Mouse (Mus musculus): ENCODE results near the gene F7.
"Not testable (repeated sequence)": the region's sequence is repeated elsewhere in the genome, so short reads cannot be mapped to it uniquely, and the experiment has no call there.

The F7 gene

DNA sequence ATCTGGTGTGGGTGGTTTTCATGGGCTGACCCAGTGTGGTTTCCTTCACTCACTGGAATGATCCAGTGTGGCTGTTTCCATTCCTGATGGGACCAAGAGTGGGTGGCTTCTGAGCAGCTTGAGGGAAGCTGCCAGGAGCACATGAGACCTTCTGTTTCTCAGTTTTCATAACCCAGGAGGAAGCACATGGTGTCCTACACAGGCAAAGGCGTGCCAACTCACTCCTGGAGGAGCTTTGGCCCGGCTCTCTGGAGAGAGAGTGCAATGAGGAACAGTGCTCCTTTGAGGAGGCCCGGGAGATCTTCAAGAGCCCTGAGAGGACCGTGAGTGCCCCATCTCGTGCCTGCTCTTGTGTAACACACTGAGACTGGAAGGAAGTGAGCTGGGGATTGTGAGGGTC is 2.6 kb downstream of the F7 start:
- no peak for DNase-seq (ENCODE audit: low spot score)

DNA sequence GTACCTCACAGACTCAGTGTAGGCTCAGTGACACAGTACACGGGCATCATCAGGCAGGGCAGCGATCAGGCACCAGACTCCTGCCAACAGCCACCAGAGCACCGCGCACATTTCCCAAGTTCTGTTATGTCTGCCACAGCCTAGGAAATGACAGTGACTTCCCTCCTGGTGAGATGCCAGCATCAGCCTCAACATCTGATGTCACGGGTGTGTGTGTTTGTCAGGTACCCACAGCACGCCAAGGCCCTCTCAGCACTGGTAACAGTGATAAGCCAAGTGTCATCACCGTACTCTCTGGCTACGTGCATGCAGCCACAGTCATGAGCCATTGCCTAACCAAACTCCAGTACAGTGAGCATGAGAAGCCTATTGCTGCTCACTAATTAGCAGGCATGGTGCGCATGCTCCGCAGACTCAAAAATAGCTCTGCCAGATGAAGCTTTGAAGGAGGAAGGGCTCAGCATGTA is 10.5 kb downstream of the F7 start:
- no peak for DNase-seq (ENCODE audit: low spot score)

DNA sequence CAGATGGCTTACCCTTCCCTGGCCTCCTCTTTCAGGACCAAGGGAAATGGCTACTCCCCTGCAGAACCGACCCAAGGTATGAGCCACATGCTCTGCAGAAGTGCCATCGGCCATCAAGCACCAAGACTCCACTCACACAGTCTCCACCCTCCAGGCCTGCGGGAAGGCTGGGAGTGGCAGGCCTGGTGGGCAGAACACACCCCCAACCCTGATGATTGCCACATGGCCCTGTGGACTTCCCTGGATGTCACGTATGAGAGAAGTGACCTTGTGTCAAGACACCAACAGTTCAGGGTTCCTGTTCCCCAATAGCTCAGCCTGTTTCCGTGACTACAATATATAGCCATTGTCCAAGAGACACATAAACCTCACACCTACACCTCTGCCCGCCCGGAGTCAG is 11.2 kb downstream of the F7 start, which contains the start of gene F10:
F10 (plus strand) TSS at position 294 of the 400 bp plus-strand sequence.
- DNase-seq (ENCODE audit: low spot score): no peak

DNA sequence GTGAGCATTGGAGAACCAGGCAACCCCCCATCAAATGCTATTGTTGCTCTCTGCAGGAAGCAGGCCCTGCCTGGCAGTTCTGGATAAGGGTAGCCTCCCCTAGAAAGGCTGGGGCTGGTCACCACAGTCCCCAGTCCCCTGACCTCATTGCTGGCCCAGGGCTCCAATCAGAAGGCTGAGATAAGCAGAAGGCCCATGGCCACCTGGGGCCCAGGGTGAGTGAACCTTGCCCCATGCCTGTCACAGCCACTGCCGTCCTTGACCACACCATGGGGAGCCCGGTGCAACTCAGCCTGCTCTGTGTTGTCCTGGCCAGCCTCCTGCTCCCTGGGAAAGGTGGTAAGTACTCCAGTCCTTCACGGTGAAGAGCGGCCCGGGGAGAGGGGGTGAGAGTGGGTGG is 11.7 kb downstream of the F7 start:
- DNase-seq (ENCODE audit: low spot score): no peak

DNA sequence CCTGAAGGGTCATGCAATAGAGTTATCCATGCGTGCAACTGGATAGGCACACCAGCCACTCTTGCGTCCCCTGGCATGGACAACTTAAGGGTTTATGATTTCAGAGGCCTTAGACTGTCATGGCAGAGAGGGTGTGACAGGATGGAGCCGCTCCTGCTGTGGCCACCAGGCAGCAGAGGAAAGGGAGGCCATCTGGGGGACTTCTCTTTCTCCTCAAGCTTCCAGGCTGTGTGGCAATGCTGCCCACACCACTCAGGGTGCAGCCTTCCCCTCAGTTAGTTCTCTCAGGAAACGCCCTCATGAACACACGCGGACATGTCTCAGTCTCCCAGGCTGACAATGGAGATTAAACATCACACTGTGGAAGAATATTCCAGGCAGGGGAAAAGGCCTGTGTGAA is 13.2 kb downstream of the F7 start:
- DNase-seq (ENCODE audit: low spot score): no peak

DNA sequence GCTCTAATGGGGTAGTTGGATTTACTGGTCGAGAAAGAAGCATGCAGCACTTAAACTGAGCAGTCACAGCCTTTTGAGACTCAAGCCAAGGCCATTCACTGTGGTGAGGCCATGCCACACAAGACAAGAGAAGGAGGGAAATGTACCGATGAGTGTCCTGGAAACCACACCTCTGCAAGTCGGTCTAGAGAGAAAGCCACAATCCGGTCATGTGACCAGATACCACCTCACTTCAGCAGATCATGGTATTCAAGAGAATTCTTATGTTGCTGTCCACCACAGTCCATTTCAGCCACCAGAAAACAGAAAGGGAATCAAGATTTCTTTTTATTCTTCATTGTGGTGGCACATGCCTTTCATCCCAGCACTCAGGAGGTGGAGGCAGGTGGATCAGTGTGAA is 15.6 kb downstream of the F7 start:
- DNase-seq (ENCODE audit: low spot score): no peak

DNA sequence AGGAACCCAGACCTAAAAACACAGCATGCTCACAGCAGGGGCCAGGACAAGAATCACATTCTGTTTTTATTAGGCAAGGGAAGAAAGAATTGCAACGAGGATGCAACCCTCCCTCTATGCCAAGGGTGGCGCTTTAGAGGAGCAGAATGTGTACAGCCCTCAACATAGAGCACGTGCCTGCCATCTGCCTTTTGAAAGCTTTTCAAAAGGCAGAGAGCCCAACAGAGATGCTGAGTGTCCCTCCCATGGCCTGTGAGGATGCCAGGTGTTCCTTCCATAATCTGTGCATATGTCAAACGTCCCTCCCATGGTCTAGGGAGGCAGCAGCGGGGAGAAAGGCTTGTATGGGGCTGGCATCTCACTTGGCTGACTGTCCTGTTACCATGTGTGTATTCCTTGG is 21.8 kb downstream of the F7 start:
- DNase-seq (ENCODE audit: low spot score): no peak

DNA sequence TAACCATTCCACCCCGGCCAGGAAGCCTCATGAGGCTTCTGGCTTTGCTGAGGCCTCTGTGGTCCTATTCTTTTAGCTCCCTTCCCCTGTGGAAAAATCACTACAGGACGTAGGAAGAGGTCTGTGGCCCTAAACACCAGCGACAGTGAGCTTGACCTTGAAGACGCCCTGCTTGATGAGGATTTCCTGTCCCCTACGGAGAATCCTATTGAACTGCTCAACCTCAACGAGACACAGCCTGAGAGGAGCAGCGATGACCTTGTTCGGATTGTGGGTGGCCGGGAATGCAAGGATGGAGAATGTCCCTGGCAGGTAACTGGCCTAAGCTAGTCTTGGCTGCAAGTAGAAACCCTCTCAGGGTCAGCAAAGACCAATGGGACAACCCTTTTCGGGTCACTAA is 24.7 kb downstream of the F7 start:
- DNase-seq (ENCODE audit: low spot score): no peak

DNA sequence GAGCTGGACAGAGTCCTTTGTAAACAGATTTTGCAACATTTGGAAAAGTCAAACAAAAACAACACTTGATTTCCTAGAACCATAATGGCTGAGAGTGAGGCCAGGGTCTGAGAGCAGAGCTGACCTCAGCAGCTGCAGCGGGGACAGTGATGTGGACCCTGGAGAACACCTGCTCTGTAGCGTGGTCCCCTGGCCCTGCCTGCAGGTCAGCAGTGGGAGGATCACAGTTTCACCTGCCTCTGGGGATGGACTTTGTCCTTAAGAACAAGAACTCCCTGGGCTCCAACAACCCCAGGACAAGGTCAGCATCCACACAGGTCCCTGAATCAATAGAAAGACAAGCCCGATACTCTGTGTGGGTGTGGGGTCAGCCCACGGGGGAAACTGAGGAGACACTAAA is 31.5 kb downstream of the F7 start:
- DNase-seq (ENCODE audit: low spot score): no peak

DNA sequence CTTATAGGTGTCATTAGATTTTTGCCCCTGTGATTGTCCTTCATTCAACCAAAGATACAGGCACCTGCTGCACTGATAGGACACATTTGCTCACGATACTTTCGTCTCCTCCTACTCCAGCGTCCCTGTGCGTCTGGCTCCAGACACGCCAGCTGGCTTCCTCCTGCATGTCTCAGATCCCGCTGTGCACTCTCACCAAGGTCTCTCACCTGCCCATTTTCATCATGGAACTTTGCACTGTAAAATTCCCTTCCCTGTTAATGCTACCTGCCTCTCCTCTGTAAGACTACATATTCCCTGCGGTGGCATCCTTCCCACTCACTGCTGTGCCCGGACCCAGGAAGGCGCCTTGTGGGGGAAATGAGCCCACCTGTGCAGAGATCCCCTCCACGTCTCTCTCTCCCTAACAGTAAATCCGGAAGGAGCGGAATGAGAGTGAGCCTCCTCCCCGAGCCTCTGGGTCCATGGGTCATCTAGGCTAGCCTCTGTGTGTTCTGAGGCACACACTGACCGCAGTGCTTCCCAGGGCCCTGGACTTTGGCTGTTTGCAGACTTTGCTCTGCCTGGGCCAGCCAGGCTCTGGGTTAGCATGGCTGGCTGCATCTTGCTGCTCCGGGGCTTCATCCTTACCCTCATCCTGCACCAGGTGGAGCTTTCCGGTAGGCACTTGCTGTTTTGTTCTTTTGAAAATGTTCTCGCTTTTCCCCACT is 34.8 kb downstream of the F7 start, which contains the start of gene Proz:
Proz (plus strand) TSS at position 474 of the 710 bp plus-strand sequence.
- no peak for DNase-seq (ENCODE audit: low spot score)

DNA sequence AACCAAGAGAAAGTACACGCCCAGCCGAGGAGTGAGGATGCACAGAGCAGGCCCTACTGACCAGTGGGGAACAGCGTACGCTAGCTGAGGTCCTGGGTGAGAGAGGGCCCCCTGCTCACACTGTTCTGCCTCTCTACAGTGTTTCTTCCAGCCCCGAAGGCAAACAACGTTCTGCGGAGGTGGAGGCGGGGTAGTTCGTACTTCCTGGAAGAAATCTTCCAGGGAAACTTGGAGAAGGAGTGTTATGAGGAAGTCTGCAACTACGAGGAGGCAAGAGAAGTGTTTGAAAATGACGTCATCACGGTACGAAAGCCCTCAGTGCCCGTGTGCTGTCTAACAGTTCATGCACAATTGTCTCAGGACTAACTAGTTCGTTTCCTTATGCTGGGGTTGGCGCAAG is 37.3 kb downstream of the F7 start:
- no peak for DNase-seq (ENCODE audit: low spot score)

DNA sequence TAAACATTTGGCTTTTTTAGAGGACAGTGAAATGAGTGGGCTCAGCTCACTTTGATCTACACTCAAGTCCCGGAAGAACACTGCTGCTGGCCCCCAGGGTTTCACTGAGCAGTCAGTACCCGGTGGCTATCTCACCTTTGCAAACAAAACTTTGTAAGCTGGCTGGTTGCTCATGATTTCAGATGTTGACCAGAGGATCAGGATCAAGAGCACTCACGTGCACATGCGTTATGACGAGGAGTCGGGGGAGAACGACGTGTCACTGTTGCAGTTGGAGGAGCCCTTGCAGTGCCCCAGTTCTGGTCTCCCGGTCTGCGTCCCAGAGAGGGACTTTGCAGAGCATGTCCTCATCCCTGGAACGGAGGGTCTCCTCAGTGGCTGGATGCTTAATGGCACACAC is 47.4 kb downstream of the F7 start:
- no peak for DNase-seq (ENCODE audit: low spot score)

DNA sequence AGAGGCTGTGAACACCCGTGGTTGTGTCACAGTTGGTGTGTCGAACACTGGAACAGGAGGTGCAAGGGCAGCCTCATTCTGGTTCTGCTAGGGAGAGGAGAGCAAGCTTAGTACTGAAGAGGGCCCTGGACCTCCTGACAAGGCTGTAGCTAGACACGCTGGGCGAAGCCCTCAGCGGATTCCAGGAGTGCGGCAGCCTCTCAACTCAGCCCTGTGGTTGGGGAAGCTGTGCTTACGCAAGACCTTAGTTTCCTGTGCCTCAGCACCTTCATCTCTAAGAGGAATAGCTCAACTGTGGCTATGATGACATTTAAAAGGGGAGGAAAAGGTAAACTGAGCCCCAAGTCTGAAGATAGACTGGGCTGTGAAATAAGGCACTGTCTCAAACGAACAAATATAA is 49.2 kb downstream of the F7 start:
- DNase-seq (ENCODE audit: low spot score): no peak

DNA sequence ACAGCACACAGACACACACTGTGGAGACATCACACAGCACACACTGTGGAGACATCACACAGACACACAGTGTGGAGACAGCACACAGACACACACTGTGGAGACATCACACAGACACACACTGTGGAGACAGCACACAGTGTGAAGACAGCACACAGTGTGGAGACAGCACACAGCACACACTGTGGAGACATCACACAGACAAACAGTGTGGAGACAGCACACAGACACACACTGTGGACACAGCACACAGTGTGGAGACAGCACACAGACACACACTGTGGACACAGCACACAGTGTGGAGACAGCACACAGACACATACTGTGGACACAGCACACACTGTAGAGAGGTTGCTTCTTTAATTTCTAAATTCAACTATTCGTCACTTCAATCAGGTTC is 49.7 kb downstream of the F7 start:
- DNase-seq (ENCODE audit: low spot score): not testable (repeated sequence)

DNA sequence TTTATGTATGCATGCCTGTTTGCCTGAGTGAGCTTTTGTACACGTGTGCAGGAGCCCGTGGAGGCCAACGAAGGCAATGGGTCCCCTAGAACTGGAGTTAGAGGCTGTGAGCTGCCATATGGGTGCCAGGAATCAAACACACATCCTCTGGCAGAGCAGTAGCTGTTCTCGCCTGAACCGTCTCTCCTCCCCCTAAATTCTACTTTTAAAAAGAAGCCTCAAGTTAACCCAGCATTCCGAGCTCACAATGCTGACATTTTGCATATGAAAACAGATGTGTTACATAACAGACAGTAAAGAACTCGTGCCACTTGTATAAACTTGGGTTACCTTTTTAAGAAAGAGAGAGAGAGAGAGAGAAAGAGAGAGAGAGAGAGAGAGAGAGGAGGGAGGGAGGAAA is 51.7 kb downstream of the F7 start:
- DNase-seq (ENCODE audit: low spot score): no peak

Measured in embryo, embryonic 10 days (tissue).